Mouse (Mus musculus): Measurements from ENCODE around the gene Krtap13. TPM values are rescaled to one million over a fixed set of nuclear protein-coding genes. Genes with fewer than 3 reads are reported as not detected.
"Not testable (repeated sequence)": the region's sequence is repeated elsewhere in the genome, so short reads cannot be mapped to it uniquely, and the experiment has no call there.

The Krtap13 gene
- not detected for total RNA-seq (2021)
- long read RNA-seq, experiment 1, result 0 reads
- long read RNA-seq, experiment 2, result 0 reads

DNA sequence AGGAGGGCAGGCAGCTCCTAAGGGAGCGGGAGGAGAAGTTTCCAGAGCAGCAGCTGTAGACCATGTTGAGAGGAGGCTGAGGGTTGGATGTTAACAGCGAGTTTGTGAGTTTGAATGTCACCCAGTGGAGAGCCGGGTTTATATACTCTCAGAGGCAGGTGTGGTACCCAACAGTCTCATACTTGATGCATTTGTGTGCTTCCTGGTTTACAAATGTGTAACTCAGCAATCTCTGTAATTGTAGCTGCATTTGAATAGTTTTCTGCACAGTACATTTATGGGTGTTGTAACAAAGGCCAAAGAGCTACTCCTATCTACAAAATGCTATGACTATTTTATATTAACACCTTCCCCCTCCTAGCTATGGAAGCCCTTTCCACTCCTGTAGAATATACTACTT, at the start of gene Krtap13:
Krtap13 (minus strand) TSS at position 101 of the 400 bp plus-strand sequence.
- not testable (repeated sequence) for DNase-seq (ENCODE audit: low spot score in 2 of 2)

DNA sequence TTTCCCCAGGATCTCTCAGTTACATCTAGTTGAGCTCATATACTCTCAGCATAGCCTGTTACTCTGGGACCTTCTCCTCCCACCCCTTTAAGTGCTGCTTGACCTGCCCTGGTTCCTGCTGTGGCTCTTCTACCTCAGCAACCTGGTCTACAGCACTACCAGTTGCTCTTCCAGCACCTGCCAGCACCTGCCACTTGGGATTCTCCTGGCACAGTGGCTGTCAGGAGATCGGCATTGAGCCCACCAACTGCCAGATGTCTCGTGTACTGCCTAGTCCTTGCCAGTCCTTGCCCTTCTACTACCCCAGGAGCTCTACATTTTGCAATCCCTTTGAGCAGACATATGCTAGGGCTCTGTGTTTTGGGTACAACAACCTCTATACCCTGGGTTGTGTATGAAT, 35.4 kb upstream of the Krtap13 start:
- no peak for DNase-seq (ENCODE audit: low spot score in 2 of 2)

DNA sequence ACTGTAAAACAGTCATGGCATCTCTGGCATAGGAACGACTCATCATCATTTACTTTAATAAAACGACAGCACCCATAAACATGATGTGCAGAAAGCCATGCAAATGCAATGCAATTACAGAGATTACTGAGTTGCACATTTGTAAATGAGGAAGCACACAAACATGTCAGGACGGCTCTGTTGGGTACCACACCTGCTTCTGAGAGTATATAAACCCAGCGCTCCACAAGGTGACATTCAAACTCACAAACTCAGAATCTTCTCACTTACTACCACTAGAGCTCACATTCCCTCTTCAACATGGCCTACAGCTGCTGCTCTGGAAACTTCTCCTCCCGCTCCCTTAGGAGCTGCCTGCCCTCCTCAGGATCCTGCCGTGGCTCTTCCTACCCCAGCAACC, 26.2 kb upstream of the Krtap13 start, which contains the start of gene Gm5965:
Gm5965 (plus strand) TSS at position 301 of the 400 bp plus-strand sequence.
- no peak for DNase-seq (ENCODE audit: low spot score in 2 of 2)

DNA sequence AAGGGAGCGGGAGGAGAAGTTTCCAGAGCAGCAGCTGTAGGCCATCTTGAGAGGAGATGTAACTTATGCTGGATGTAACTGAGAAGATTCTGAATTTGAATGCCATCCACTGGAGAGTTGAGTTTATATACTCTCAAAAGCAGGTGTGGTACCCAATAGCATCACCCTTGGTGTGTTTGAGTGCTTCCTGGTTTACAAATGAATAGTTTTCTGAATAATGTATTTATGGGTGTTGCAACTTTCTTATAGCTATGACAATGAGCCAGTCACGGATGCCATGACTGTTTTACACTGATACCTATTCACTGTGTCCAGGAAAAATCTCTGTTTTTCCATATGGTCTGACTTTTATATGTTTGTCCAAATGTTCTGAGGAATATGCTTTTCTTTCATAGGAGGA, 22.7 kb upstream of the Krtap13 start, which contains the start of gene 2310057N15Rik:
2310057N15Rik (minus strand) TSS at position 101 of the 400 bp plus-strand sequence.
- DNase-seq (ENCODE audit: low spot score in 2 of 2), result no peak

DNA sequence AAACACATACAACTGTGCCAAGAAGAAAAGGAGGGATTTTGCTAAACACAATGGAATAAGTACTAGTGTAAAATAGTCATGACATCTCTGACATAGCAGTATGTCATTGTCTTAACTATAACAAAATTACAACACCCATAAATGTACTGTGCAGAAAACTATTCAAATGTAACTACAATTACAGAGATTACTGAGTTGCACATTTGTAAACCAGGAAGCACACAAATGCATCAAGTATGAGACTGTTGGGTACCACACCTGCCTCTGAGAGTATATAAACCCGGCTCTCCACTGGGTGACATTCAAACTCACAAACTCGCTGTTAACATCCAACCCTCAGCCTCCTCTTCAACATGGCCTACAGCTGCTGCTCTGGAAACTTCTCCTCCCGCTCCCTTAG, 7.1 kb upstream of the Krtap13 start, which contains the start of gene 2310034C09Rik:
2310034C09Rik (plus strand) TSS at position 301 of the 400 bp plus-strand sequence.
- not testable (repeated sequence) for DNase-seq (ENCODE audit: low spot score in 2 of 2)

DNA sequence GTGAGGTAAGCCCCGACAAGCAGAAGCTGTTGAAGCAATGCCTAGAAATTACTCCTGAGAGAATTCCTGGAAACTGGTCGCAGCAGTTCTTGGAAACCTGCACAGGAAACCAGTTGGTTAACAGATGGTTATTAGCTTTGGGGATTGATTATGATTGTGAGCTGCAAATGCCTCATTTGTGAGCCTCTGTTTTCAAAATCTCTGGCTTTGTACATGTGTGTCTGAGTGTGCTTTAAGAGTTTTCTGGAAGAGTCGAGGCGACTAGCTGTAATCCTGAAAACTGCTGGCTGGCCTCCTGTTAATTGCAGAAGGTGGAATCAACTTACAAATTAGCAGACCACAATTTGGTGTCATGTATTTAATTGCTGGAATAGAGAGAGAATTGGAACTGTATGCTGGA, 3.5 kb downstream of the Krtap13 start:
- DNase-seq (ENCODE audit: low spot score in 2 of 2), result no peak

DNA sequence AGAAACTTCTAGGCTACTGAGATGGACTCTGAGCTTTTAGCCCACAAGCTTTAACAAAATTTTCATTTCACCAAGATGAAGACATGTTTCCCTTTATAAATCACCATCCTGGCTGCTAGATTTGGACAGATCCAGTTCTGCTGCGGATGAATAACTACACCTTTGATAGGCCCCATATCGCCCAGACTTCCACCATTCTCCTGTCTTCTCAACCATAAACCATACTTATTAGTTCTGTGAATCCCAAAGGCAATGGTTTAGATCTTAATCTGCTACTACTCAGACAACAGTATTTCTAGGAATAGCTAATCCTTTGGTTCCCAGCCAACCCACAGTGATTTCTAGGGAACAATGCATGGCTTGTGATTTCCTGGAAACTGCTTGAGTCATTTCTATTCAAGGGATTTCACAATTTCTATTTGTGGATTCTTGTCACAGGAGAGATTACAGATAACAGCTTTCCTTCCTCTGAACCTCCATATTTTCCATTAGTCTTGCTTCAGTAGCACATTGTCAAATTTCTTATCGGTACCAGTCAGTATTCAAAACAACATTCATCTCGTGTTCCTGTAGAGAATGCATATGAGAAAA, 6.6 kb downstream of the Krtap13 start:
- no peak for DNase-seq (ENCODE audit: low spot score in 2 of 2)

DNA sequence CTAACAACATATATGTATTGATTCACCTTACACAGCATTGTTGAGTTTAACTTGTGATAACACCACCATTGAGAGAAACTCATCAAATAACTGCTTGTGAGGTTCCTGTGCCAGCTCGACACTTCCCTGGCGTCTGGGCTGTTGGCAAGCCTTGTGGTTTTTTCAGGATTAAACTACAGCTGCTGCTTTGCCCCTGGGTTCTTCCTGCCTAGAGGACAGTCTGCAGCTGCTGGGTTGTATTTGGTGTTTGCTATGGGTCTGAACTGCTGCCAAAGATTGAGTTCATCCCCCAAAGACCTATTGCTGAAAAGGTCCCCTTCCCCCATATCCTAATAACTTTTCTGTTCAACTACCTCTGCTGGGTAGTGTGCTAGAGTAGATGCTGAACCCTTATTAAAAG, 16.0 kb downstream of the Krtap13 start:
- no peak for DNase-seq (ENCODE audit: low spot score in 2 of 2)

DNA sequence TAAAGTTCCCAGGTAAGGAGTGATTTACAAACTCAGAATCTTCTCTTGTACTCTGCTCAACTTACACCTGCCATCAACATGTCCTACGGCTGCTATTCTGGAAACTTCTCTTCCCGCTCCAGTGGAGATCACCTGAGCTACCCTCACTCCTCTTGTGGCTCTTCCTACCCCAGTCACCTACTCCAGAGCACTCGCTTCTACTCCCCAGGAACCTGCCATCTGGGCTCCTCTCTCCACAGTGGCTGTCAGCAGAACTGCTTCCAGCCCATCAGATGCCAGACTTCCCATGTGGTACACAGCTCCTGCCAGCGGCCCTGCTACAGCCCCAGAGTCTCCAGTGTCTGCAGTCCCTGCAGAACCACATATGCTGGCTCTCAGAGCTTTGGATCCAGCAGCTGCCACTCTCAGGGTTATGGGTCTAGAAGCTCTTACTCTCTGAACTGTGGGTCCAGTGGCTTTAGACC, 22.6 kb downstream of the Krtap13 start, which contains the start of gene Krtap13-1:
Krtap13-1 (plus strand) TSS at position 51 of the 464 bp plus-strand sequence.
- DNase-seq (ENCODE audit: low spot score in 2 of 2), result no peak

DNA sequence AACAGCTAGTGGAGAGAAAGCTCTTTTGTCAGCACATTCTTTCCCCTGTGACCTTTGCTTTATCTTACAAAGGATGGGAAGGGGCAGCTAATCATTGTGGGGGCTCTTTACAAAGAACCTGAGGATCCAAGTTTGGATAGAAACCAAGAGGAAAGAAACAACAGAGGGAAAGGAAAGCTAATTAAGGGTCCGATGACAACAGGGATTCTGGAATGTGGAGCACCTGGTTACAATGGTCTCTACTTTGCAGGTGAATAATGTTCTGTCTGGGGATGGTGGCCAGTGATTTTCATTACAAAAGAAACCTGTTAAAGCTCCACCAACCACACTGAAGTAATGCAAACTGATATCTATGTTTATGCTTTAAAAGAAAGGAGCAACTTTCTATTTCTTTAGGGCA, 31.4 kb downstream of the Krtap13 start:
- no peak for DNase-seq (ENCODE audit: low spot score in 2 of 2)

DNA sequence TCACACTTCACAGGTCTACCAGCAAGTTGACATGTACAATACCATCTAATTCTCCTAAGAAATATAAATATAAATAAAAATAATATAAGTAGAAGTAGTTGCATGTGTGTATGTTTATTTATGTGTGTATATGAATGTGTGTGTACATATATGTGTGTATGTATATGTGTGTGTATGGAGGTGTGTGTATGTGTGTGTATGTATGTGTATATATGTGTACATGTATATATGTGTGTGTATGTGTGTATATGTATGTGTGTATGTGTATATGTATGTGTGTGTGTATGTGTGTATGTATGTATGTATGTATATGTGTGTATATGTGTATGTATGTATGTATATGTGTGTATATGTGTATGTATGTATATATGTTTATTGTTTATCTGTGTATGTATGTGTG, 34.9 kb downstream of the Krtap13 start:
- no peak for DNase-seq (ENCODE audit: low spot score in 2 of 2)

DNA sequence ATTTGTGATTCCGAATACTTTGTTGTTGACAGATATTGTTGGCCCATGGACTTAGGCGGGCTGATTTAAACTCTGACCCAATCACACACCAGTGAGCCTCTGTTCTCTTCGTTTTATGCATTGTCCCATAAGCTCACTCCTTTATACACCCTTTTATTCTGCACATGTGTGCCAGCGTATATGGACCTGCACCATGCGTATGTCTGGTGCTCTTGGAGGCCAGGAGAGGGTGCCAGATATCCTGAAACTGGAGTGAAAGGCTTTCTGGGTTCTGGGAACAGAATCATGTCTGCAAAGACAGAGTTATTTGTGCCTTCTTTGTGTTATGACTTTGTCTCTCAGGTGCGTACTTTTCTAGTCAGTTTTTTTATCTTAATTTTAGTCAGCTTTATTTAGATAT, 40.2 kb downstream of the Krtap13 start:
- no peak for DNase-seq (ENCODE audit: low spot score in 2 of 2)

DNA sequence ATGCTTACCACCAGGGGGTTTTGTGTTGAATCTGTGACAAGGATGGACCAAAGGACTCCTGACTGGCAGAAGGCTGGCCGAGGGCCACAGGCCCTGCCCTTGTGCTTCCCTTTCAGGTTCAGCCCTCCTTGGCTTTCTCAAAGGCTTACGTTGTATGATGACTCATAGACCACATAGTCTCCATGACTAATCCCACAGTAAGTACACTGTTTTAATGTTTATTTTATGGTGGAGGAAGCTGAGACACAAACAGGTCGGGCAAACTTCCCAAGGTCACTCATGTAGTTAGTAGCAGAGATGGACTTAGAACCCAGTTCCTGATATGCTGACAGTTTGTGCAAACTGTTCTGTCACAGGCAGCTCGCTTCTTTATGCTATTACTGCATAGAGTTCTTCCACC, 40.7 kb downstream of the Krtap13 start:
- no peak for DNase-seq (ENCODE audit: low spot score in 2 of 2)

DNA sequence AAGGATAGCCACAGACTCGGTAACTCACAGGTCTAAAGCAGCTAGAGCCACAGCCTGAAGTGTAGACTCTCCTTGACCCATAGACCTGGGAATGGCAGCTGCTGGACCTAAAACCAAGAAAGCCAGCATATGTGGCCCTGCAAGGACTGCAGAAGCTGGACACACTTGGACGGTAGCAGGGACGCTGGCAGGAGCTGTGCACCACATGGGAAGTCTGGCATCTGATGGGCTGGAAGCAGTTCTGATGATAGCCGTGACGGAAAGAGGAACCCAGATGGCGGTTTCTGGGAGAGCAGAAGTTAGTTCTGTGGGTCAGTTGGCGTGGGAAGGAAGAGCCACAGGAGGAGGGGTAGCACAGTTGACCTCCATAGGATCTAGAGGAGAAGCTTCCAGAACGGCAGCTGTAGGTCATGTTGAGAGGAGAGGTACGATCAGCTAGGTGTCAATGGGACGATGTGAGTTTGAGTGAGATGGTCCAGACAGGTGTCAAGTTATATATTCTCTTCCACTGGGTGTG, 43.9 kb downstream of the Krtap13 start, which contains the start of gene 2310061N02Rik:
2310061N02Rik (minus strand) TSS at position 467 of the 517 bp plus-strand sequence.
- no peak for DNase-seq (ENCODE audit: low spot score in 2 of 2)

DNA sequence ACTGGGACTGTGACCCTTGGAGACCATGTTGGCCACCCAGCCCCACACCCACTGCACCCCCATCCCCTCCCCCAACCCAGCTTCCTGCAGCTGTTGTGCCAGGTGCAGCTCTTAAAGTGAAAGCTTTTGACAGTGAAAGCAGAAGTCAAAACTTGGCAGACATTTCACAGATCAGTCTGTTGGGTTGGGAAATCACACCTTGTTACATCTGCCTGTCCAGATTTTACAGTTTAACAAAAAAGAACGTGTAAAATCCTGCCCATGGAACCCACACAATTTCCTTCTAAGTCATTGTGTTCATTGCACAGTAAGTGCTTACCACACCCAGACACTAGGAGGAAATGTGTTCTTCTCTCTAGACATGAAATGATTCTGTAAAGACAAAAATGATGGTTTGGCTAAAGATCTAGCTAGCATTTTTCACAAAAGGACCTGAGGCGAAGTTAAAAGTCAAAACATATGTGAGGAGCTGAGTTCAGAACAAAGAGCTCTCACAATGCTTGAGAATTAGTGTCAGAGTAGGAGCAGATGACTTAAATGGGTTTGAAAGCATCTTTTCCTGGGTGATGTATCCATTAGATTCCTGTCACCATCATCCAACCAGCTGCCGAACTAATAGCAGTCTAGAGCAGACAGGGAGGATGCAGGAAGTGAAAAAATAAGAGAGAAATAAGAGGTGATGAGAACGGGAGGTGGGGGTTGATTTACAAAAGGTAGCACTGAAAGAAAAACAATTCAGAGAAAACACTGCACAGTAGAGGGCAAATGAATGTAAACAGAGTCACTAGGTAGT, 50.2 kb downstream of the Krtap13 start:
- DNase-seq (ENCODE audit: low spot score in 2 of 2), result no peak

Other genes with a start within 250 kb of the Krtap13 start
- gene Cldn17, start 244.7 kb downstream of the Krtap13 start, total RNA-seq (2021), result not detected
- gene Cldn8, start 188.5 kb downstream of the Krtap13 start, total RNA-seq (2021), result not detected
- not detected for gene Krtap24-1, start 139.4 kb downstream of the Krtap13 start, total RNA-seq (2021)
- not detected for gene 2310079G19Rik, start 124.0 kb downstream of the Krtap13 start, total RNA-seq (2021)
- not detected for gene Krtap26-1, start 103.8 kb downstream of the Krtap13 start, total RNA-seq (2021)
- gene Krtap27-1, start 80.0 kb downstream of the Krtap13 start, total RNA-seq (2021), result not detected
- gene 2310061N02Rik, start 43.7 kb downstream of the Krtap13 start, total RNA-seq (2021), result not detected
- gene Krtap13-1, start 22.8 kb downstream of the Krtap13 start, total RNA-seq (2021), result not detected
- gene 2310034C09Rik, start 7.2 kb upstream of the Krtap13 start, total RNA-seq (2021), result not detected
- not detected for gene 2310057N15Rik, start 22.6 kb upstream of the Krtap13 start, total RNA-seq (2021)
- gene Gm5965, start 26.3 kb upstream of the Krtap13 start, total RNA-seq (2021), result not detected
- not detected for gene Gm20741, start 60.6 kb upstream of the Krtap13 start, total RNA-seq (2021)
- gene Krtap15, start 68.6 kb upstream of the Krtap13 start, total RNA-seq (2021), result not detected
- not detected for gene Krtap14, start 74.5 kb upstream of the Krtap13 start, total RNA-seq (2021)
- gene Krtap19-1, start 117.8 kb upstream of the Krtap13 start, total RNA-seq (2021), result not detected
- not detected for gene Krtap19-2, start 122.6 kb upstream of the Krtap13 start, total RNA-seq (2021)
- gene Krtap19-3, start 126.4 kb upstream of the Krtap13 start, total RNA-seq (2021), result not detected
- not detected for gene Krtap19-4, start 133.5 kb upstream of the Krtap13 start, total RNA-seq (2021)
- gene Krtap19-5, start 144.8 kb upstream of the Krtap13 start, total RNA-seq (2021), result not detected
- not detected for gene Krtap19-9b, start 180.6 kb upstream of the Krtap13 start, total RNA-seq (2021)
- not detected for gene Krtap16-3, start 211.2 kb upstream of the Krtap13 start, total RNA-seq (2021)